Mouse (Mus musculus) adrenal gland (tissue): ENCODE data around the gene Adam10.

Experiments
- intact Hi-C: fragments of 180-260 bp; cut with DNase I; formaldehyde crosslinking; loops from one replicate; pipeline ENCODE4 v1.15.1; 2025
- long read RNA-seq, 2 experiments: library from polyadenylated mRNA; unstranded; transcript quantifications; one replicate each; pipeline ENCODE4 v2.0.0; 2020; ENCODE audit warnings: borderline replicate concordance in 1 of 2; ENCODE audit not compliant: insufficient replicate concordance in 1 of 2

Adam10 gene
- long read RNA-seq, experiment 1, full-length matches to known transcripts: 3 of 18 reads
- long read RNA-seq, experiment 1, partial matches to known transcripts: 2 of 18 reads
- long read RNA-seq, experiment 1, other reads (novel, unspliced or antisense): 13 of 18 reads
- long read RNA-seq, experiment 2, partial matches to known transcripts: 6 of 10 reads
- long read RNA-seq, experiment 2, other reads (novel, unspliced or antisense): 4 of 10 reads

GRCm38 (mm10) chr9:70678682-70679131 is at the start of gene Adam10:
Gene Adam10 (plus strand): TSS chr9:70678997.
- intact Hi-C loops: loop anchor here (5.0 kb wide), 2 partner anchors 254 to 394 kb away; no protein-coding TSS in a partner anchor

- intact Hi-C loops: no loop called here
Measured at GRCm38 (mm10) chr9:70629711-70630110, 49.1 kb upstream of the Adam10 start.

- intact Hi-C loops: no loop called here
Measured at GRCm38 (mm10) chr9:70631665-70632064, 47.1 kb upstream of the Adam10 start.

GRCm38 (mm10) chr9:70636748-70637147 is 42.0 kb upstream of the Adam10 start:
- intact Hi-C loops: no loop called here

GRCm38 (mm10) chr9:70650260-70650659 is 28.5 kb upstream of the Adam10 start:
- intact Hi-C loops: no loop called here

- intact Hi-C loops: no loop called here
Measured at GRCm38 (mm10) chr9:70650994-70651393, 27.8 kb upstream of the Adam10 start.

- intact Hi-C loops: no loop called here
Measured at GRCm38 (mm10) chr9:70652221-70652620, 26.6 kb upstream of the Adam10 start.

GRCm38 (mm10) chr9:70653875-70654274 is 24.9 kb upstream of the Adam10 start:
- intact Hi-C loops: no loop called here

- intact Hi-C loops: no loop called here
Measured at GRCm38 (mm10) chr9:70654496-70654895, 24.3 kb upstream of the Adam10 start.

GRCm38 (mm10) chr9:70655764-70656129 is 23.1 kb upstream of the Adam10 start:
- intact Hi-C loops: no loop called here

GRCm38 (mm10) chr9:70656130-70657007 is 22.4 kb upstream of the Adam10 start, which contains the start of gene Gm10642:
Gene Gm10642 (plus strand): TSS chr9:70656251.
- intact Hi-C loops: no loop called here

GRCm38 (mm10) chr9:70657013-70657967 is 21.5 kb upstream of the Adam10 start, which contains the start of gene Mindy2:
Gene Mindy2 (minus strand): TSS chr9:70657174.
- intact Hi-C loops: no loop called here

GRCm38 (mm10) chr9:70658266-70658665 is 20.5 kb upstream of the Adam10 start:
- intact Hi-C loops: no loop called here

GRCm38 (mm10) chr9:70664847-70665246 is 13.9 kb upstream of the Adam10 start:
- intact Hi-C loops: no loop called here

- intact Hi-C loops: no loop called here
Measured at GRCm38 (mm10) chr9:70665372-70666145, 13.2 kb upstream of the Adam10 start.

- intact Hi-C loops: no loop called here
Measured at GRCm38 (mm10) chr9:70666811-70667210, 12.0 kb upstream of the Adam10 start.

GRCm38 (mm10) chr9:70668048-70668447 is 10.7 kb upstream of the Adam10 start:
- intact Hi-C loops: no loop called here

GRCm38 (mm10) chr9:70669197-70669596 is 9.6 kb upstream of the Adam10 start:
- intact Hi-C loops: no loop called here

GRCm38 (mm10) chr9:70670381-70670780 is 8.4 kb upstream of the Adam10 start:
- intact Hi-C loops: no loop called here

- intact Hi-C loops: no loop called here
Measured at GRCm38 (mm10) chr9:70671278-70671677, 7.5 kb upstream of the Adam10 start.
